Mouse (Mus musculus) liver, embryonic 15.5 days (tissue): ENCODE measurements at regions not wholly inside any gene's neighbourhood (a gene's known extent, or its start where the extent isn't known, plus 50 kb on each side); places are given as distances from the start of the nearest gene placed in this dataset.
A peak's percentile ranks its signal among the peaks of the same experiment; 100 is the strongest.

Experiments used
- ATAC-seq: fragments of 200-750 bp; cut with Nextera tagmentation; 2 replicates; pipeline ENCODE4 v1.8.0; 2017; ENCODE audit warnings: moderate number of reproducible peaks, mild to moderate bottlenecking, moderate library complexity; ENCODE audit not compliant: insufficient read depth
- H3K27ac ChIP-seq: fragments of 300-500 bp; sonication (generic); replicated peaks from 2 replicates; pipeline ENCODE4 v1.5.1; 2015; ENCODE audit warnings: mild to moderate bottlenecking, inconsistent platforms
- H3K27me3 ChIP-seq: fragments of 300-500 bp; sonication (generic); 2 replicates; pipeline ENCODE4 v1.6.1; 2015; ENCODE audit warnings: mild to moderate bottlenecking, inconsistent platforms
- H3K36me3 ChIP-seq: fragments of 300-500 bp; sonication (generic); replicated peaks from 2 replicates; pipeline ENCODE4 v1.6.1; 2015; ENCODE audit warnings: moderate library complexity, mild to moderate bottlenecking, inconsistent platforms
- H3K4me1 ChIP-seq: fragments of 300-500 bp; sonication (generic); replicated peaks from 2 replicates; pipeline ENCODE4 v1.6.1; 2015; ENCODE audit warnings: inconsistent platforms
- H3K4me2 ChIP-seq: fragments of 300-500 bp; sonication (generic); 2 replicates; pipeline ENCODE4 v1.6.1; 2015; ENCODE audit warnings: moderate library complexity, mild to moderate bottlenecking, inconsistent platforms
- H3K4me3 ChIP-seq: fragments of 300-500 bp; sonication (generic); replicated peaks from 2 replicates; pipeline ENCODE4 v1.5.1; 2015; ENCODE audit warnings: mild to moderate bottlenecking, inconsistent platforms
- H3K9ac ChIP-seq: fragments of 300-500 bp; sonication (generic); 2 replicates; pipeline ENCODE4 v1.6.1; 2015; ENCODE audit warnings: moderate library complexity, mild to moderate bottlenecking, inconsistent platforms
- H3K9me3 ChIP-seq: fragments of 300-500 bp; sonication (generic); replicated peaks from 2 replicates; pipeline ENCODE4 v1.6.1; 2016; ENCODE audit warnings: inconsistent platforms
- WGBS: fragments of 180-500 bp; shearing (Covaris S2); methylation state at CpG from one replicate; pipeline ENCODE4 v1.1.7; 2015; ENCODE audit warnings: mixed read lengths; ENCODE audit not compliant: insufficient replicate concordance; 5-methylcytosine and 5-hydroxymethylcytosine counted together

- Histone ChIP-seq H3K9ac (no peak overlapping the region), H3K27ac (no peak overlapping the region), H3K9me3 (no peaks in the 10 kb centered on the region), H3K4me1 (peaks cover 59% of the 10 kb centered on the region), H3K4me2 (no peak overlapping the region), H3K27me3 (peaks cover 7% of the 10 kb centered on the region), H3K4me3 (no peak overlapping the region), H3K36me3 (no peaks in the 10 kb centered on the region)
- ATAC-seq, result no peak
- 72% methylated on average over 12 of the region's 12 CpGs for WGBS
Measured at GRCm38 (mm10) chr16:93150451-93150850, 324.5 kb upstream of the Runx1 start.

GRCm38 (mm10) chr16:93147525-93148222 lies 321.7 kb upstream of the Runx1 start:
- peaks cover 13% of the 10 kb centered on the region for H3K27me3 ChIP-seq
- H3K36me3 ChIP-seq, result no peaks in the 10 kb centered on the region
- H3K4me3 ChIP-seq, result no peak overlapping the region
- H3K9me3 ChIP-seq, result no peaks in the 10 kb centered on the region
- peaks cover 47% of the 10 kb centered on the region for H3K4me1 ChIP-seq
- peak overlapping the region; percentile 69 for H3K27ac ChIP-seq
- H3K9ac ChIP-seq, result no peak overlapping the region
- 25% methylated on average over 5 of the region's 5 CpGs for WGBS
- peak; percentile 95 for ATAC-seq
- peak overlapping the region; percentile 13 for H3K4me2 ChIP-seq

- H3K4me3 ChIP-seq, result no peak overlapping the region
- no peaks in the 10 kb centered on the region for H3K9me3 ChIP-seq
- H3K4me2 ChIP-seq, result no peak overlapping the region
- H3K27me3 ChIP-seq, result peaks cover 22% of the 10 kb centered on the region
- peaks cover 42% of the 10 kb centered on the region for H3K4me1 ChIP-seq
- no peak for ATAC-seq
- 62% methylated on average over 3 of the region's 3 CpGs for whole genome bisulfite sequencing
- H3K27ac ChIP-seq, result peak overlapping the region; percentile 14
- H3K36me3 ChIP-seq, result no peaks in the 10 kb centered on the region
- H3K9ac ChIP-seq, result no peak overlapping the region
Measured at GRCm38 (mm10) chr16:93146812-93147211, 320.9 kb upstream of the Runx1 start.

- H3K9me3 ChIP-seq, result no peaks in the 10 kb centered on the region
- no peak overlapping the region for H3K4me2 ChIP-seq
- peaks cover 34% of the 10 kb centered on the region for H3K27me3 ChIP-seq
- H3K36me3 ChIP-seq, result no peaks in the 10 kb centered on the region
- ATAC-seq, result no peak
- H3K4me3 ChIP-seq, result no peak overlapping the region
- WGBS, result 56% methylated on average over 3 of the region's 3 CpGs
- 0 out of 2 replicates have a peak overlapping the region, but pooled peaks have one; percentile 9 for H3K27ac ChIP-seq
- H3K4me1 ChIP-seq, result peaks cover 42% of the 10 kb centered on the region
- no peak overlapping the region for H3K9ac ChIP-seq
Measured at GRCm38 (mm10) chr16:93145617-93146016, 319.7 kb upstream of the Runx1 start.

GRCm38 (mm10) chr16:93144033-93144432 lies 318.1 kb upstream of the Runx1 start:
- Histone ChIP-seq H3K4me2 (no peak overlapping the region; the same call in 1 of the 2 replicates), H3K4me1 (peaks cover 38% of the 10 kb centered on the region), H3K9me3 (no peaks in the 10 kb centered on the region), H3K27me3 (peaks cover 41% of the 10 kb centered on the region), H3K4me3 (no peak overlapping the region), H3K9ac (no peak overlapping the region), H3K27ac (no peak overlapping the region), H3K36me3 (no peaks in the 10 kb centered on the region)
- ATAC-seq, result peak; percentile 16; the same call in 1 of the 2 replicates
- WGBS, result 27% methylated on average over 5 of the region's 5 CpGs

- Histone ChIP-seq H3K9me3 (no peaks in the 10 kb centered on the region), H3K36me3 (no peaks in the 10 kb centered on the region), H3K4me3 (no peak overlapping the region), H3K4me1 (peaks cover 29% of the 10 kb centered on the region), H3K4me2 (no peak overlapping the region), H3K27me3 (peaks cover 47% of the 10 kb centered on the region), H3K9ac (no peak overlapping the region), H3K27ac (no peak overlapping the region)
- ATAC-seq, result no peak
- WGBS, result 81% methylated on average over 10 of the region's 10 CpGs
Measured at GRCm38 (mm10) chr16:93143164-93143563, 317.2 kb upstream of the Runx1 start.

- ATAC-seq, result no peak
- WGBS, result 78% methylated on average over 6 of the region's 6 CpGs
- Histone ChIP-seq H3K27ac (no peak overlapping the region), H3K9me3 (no peaks in the 10 kb centered on the region), H3K36me3 (no peaks in the 10 kb centered on the region), H3K27me3 (peaks cover 57% of the 10 kb centered on the region), H3K9ac (no peak overlapping the region), H3K4me2 (no peak overlapping the region), H3K4me1 (peaks cover 19% of the 10 kb centered on the region), H3K4me3 (no peak overlapping the region)
Measured at GRCm38 (mm10) chr16:93141967-93142366, 316.0 kb upstream of the Runx1 start.

- no peak for ATAC-seq
- 52% methylated on average over 15 of the region's 15 CpGs for WGBS
- no peak overlapping the region for H3K9ac ChIP-seq
Measured at GRCm38 (mm10) chr16:93140535-93141110, 314.7 kb upstream of the Runx1 start.

GRCm38 (mm10) chr16:93137249-93137648 lies 311.3 kb upstream of the Runx1 start:
- Histone ChIP-seq H3K4me1 (peaks cover 15% of the 10 kb centered on the region), H3K4me3 (no peak overlapping the region), H3K4me2 (no peak overlapping the region), H3K27me3 (peaks cover 46% of the 10 kb centered on the region), H3K9me3 (no peaks in the 10 kb centered on the region), H3K27ac (no peak overlapping the region), H3K9ac (no peak overlapping the region), H3K36me3 (no peaks in the 10 kb centered on the region)
- 23% methylated on average over 1 of the region's 1 CpGs for WGBS
- no peak for ATAC-seq

More at GRCm38 (mm10) chr16:93140535-93141110, 314.7 kb upstream of the Runx1 start:
- no peaks in the 10 kb centered on the region for H3K36me3 ChIP-seq
- H3K27me3 ChIP-seq, result peaks cover 57% of the 10 kb centered on the region
- no peak overlapping the region for H3K27ac ChIP-seq
- H3K4me1 ChIP-seq, result peaks cover 14% of the 10 kb centered on the region
- no peak overlapping the region for H3K4me3 ChIP-seq
- no peaks in the 10 kb centered on the region for H3K9me3 ChIP-seq
- no peak overlapping the region for H3K4me2 ChIP-seq

GRCm38 (mm10) chr16:93131404-93131803 lies 305.5 kb upstream of the Runx1 start:
- ATAC-seq, result peak; percentile 3; the same call in 1 of the 2 replicates
- Histone ChIP-seq H3K4me3 (no peak overlapping the region), H3K9ac (no peak overlapping the region), H3K9me3 (no peaks in the 10 kb centered on the region), H3K27me3 (no peaks in the 10 kb centered on the region), H3K27ac (peak overlapping the region; percentile 92), H3K4me1 (peaks cover 67% of the 10 kb centered on the region), H3K4me2 (peak overlapping the region; percentile 60; the same call in 1 of the 2 replicates), H3K36me3 (no peaks in the 10 kb centered on the region)
- WGBS, result 37% methylated on average over 5 of the region's 5 CpGs

GRCm38 (mm10) chr16:93130622-93131021 lies 304.7 kb upstream of the Runx1 start:
- peak overlapping the region; percentile 92 for H3K27ac ChIP-seq
- WGBS, result 46% methylated on average over 6 of the region's 6 CpGs
- H3K4me3 ChIP-seq, result no peak overlapping the region
- H3K9me3 ChIP-seq, result no peaks in the 10 kb centered on the region
- H3K36me3 ChIP-seq, result no peaks in the 10 kb centered on the region
- H3K4me2 ChIP-seq, result peak overlapping the region; percentile 60
- peaks cover 70% of the 10 kb centered on the region for H3K4me1 ChIP-seq
- H3K9ac ChIP-seq, result peak overlapping the region; percentile 57; the same call in 1 of the 2 replicates
- no peaks in the 10 kb centered on the region for H3K27me3 ChIP-seq
- peak; percentile 61 for ATAC-seq
